Mouse (Mus musculus): ENCODE results near the gene Tnfrsf13c. TPM values are rescaled to one million over a fixed set of nuclear protein-coding genes. Genes with fewer than 3 reads are reported as not detected.
A peak's percentile ranks its signal among the peaks of the same experiment; 100 is the strongest.

The Tnfrsf13c gene
- total and polyA plus RNA-seq, 2 experiments from 2014 or later = 0.27 to 2.1 TPM

GRCm38 (mm10) chr15:82197937-82198336 is 26.2 kb downstream of the Tnfrsf13c start:
- no peak for ATAC-seq (ENCODE audit: low FRiP score)
- H3K9ac ChIP-seq (replicated peaks; ENCODE audit: low read length, poor library complexity, severe bottlenecking) = no peak overlapping the region
- H3K4me3 ChIP-seq (ENCODE audit: low read depth, low read length) = no peak overlapping the region
- no peak for DNase-seq (ENCODE audit: low spot score)
- H3K36me3 ChIP-seq (ENCODE audit: insufficient read depth, low read length) = peaks cover 92% of the 10 kb centered on the region
- no peak for TF ChIP-seq CTCF (IDR thresholded peaks at IDR 0.05)
- H3K27ac ChIP-seq (ENCODE audit: low read depth, low read length) = no peak overlapping the region
- WGBS = 95% methylated on average over 11 of the region's 11 CpGs
- no peaks in the 10 kb centered on the region for H3K27me3 ChIP-seq (ENCODE audit: insufficient read depth, low read length)
- no peaks in the 10 kb centered on the region for H3K4me1 ChIP-seq (ENCODE audit: insufficient read depth, low read length)
- H3K4me2 ChIP-seq (ENCODE audit: low read depth, low read length, poor library complexity, severe bottlenecking) = no peak overlapping the region
- H3K9me3 ChIP-seq (ENCODE audit: low read length) = no peaks in the 10 kb centered on the region

GRCm38 (mm10) chr15:82197246-82197750 is 26.9 kb downstream of the Tnfrsf13c start:
- ATAC-seq (ENCODE audit: low FRiP score) = no peak
- no peak overlapping the region for H3K27ac ChIP-seq (ENCODE audit: low read depth, low read length)
- 95% methylated on average over 10 of the region's 10 CpGs for WGBS
- H3K36me3 ChIP-seq (ENCODE audit: insufficient read depth, low read length) = peaks cover 95% of the 10 kb centered on the region
- H3K27me3 ChIP-seq (ENCODE audit: insufficient read depth, low read length) = no peaks in the 10 kb centered on the region
- no peak overlapping the region for H3K9ac ChIP-seq (replicated peaks; ENCODE audit: low read length, poor library complexity, severe bottlenecking)
- no peak overlapping the region for H3K4me3 ChIP-seq (ENCODE audit: low read depth, low read length)
- no peaks in the 10 kb centered on the region for H3K9me3 ChIP-seq (ENCODE audit: low read length)
- no peaks in the 10 kb centered on the region for H3K4me1 ChIP-seq (ENCODE audit: insufficient read depth, low read length)
- TF ChIP-seq CTCF (IDR thresholded peaks at IDR 0.05) = no peak
- DNase-seq (ENCODE audit: low spot score) = no peak
- no peak overlapping the region for H3K4me2 ChIP-seq (ENCODE audit: low read depth, low read length, poor library complexity, severe bottlenecking)

GRCm38 (mm10) chr15:82196300-82196699 is 27.9 kb downstream of the Tnfrsf13c start:
- ATAC-seq (ENCODE audit: low FRiP score) (no peak), DNase-seq (ENCODE audit: low spot score) (no peak)
- TF ChIP-seq CTCF (IDR thresholded peaks at IDR 0.05) = no peak
- Histone ChIP-seq H3K9me3 (ENCODE audit: low read length) (no peaks in the 10 kb centered on the region), H3K27ac (ENCODE audit: low read depth, low read length) (no peak overlapping the region), H3K4me2 (ENCODE audit: low read depth, low read length, poor library complexity, severe bottlenecking) (no peak overlapping the region), H3K36me3 (ENCODE audit: insufficient read depth, low read length) (peaks cover 95% of the 10 kb centered on the region), H3K4me3 (ENCODE audit: low read depth, low read length) (no peak overlapping the region), H3K9ac (replicated peaks; ENCODE audit: low read length, poor library complexity, severe bottlenecking) (no peak overlapping the region), H3K27me3 (ENCODE audit: insufficient read depth, low read length) (no peaks in the 10 kb centered on the region), H3K4me1 (ENCODE audit: insufficient read depth, low read length) (no peaks in the 10 kb centered on the region)
- 89% methylated on average over 12 of the region's 12 CpGs for WGBS

DNA sequence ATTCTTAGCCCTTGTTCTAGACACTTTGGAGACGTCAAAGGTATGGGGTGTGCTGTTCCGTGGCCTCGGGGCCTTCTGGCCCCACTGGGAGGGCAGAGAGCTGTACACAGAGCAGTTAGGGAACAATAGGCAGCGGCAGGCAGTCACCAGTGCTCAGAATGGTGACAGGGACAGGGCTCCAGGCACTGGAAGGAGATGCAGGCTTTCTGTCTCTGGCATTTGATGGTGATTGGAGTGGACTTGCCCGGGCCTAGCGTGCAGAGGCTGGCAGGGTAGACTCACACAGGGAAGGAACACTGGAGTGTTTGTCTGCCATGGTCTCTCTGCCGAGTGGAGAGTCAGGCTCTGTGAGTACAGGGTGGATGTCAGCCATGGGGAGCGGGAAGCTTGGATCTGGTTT is 31.6 kb downstream of the Tnfrsf13c start:
- ATAC-seq (ENCODE audit: low FRiP score) (no peak), DNase-seq (ENCODE audit: low spot score) (no peak)
- Histone ChIP-seq H3K4me2 (ENCODE audit: low read depth, low read length, poor library complexity, severe bottlenecking) (no peak overlapping the region), H3K4me1 (ENCODE audit: insufficient read depth, low read length) (no peaks in the 10 kb centered on the region), H3K4me3 (ENCODE audit: low read depth, low read length) (no peak overlapping the region), H3K36me3 (ENCODE audit: insufficient read depth, low read length) (peaks cover 70% of the 10 kb centered on the region), H3K9me3 (ENCODE audit: low read length) (no peaks in the 10 kb centered on the region), H3K27me3 (ENCODE audit: insufficient read depth, low read length) (no peaks in the 10 kb centered on the region), H3K9ac (replicated peaks; ENCODE audit: low read length, poor library complexity, severe bottlenecking) (no peak overlapping the region), H3K27ac (ENCODE audit: low read depth, low read length) (no peak overlapping the region)
- no peak for TF ChIP-seq CTCF (IDR thresholded peaks at IDR 0.05)
- 69% methylated on average over 8 of the region's 8 CpGs for WGBS

DNA sequence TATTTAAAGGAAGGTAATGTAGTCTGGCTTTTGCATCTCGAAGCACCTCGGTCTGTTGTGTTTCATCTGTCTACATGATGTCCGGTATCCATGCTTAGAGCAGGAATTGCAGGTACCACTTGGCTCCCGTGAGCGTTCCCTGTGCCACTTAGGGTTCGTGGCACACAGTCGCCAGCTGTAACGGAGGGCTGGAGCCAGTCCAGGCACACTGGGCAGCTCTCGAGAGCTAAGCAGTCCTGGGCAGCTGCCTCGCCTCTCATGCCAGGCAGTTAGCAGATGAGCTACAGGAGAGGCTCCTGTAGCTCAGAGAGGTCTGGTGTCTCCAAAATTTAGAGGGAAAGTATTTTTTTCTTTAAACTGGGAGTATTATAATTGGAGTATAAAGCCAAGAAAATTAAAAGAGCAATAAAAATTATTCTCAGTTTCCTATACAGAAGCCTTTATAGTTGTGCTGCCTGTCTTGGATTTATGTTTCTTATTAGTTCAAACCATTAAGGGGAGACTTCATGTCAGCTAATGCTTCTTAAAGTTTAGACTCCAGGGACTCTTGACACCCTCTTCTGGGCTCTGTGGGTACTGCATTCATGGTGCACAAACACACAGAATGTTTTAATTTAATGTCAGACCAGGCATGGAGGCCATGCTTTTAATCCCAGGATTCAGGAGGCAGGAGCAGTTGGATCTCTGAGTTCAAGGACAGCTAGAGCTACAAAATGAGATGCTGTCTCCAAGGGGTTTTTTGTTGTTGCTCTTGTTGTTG is 35.5 kb downstream of the Tnfrsf13c start:
- 90% methylated on average over 10 of the region's 10 CpGs for WGBS
- Histone ChIP-seq H3K36me3 (ENCODE audit: insufficient read depth, low read length) (peaks cover 70% of the 10 kb centered on the region), H3K4me1 (ENCODE audit: insufficient read depth, low read length) (no peaks in the 10 kb centered on the region), H3K4me3 (ENCODE audit: low read depth, low read length) (no peak overlapping the region), H3K27ac (ENCODE audit: low read depth, low read length) (no peak overlapping the region), H3K9me3 (ENCODE audit: low read length) (no peaks in the 10 kb centered on the region), H3K9ac (replicated peaks; ENCODE audit: low read length, poor library complexity, severe bottlenecking) (no peak overlapping the region), H3K4me2 (ENCODE audit: low read depth, low read length, poor library complexity, severe bottlenecking) (no peak overlapping the region), H3K27me3 (ENCODE audit: insufficient read depth, low read length) (no peaks in the 10 kb centered on the region)
- ATAC-seq (ENCODE audit: low FRiP score) = no peak
- peak; percentile 50 for DNase-seq (ENCODE audit: low spot score)
- TF ChIP-seq CTCF (IDR thresholded peaks at IDR 0.05) = peak; percentile 67

DNA sequence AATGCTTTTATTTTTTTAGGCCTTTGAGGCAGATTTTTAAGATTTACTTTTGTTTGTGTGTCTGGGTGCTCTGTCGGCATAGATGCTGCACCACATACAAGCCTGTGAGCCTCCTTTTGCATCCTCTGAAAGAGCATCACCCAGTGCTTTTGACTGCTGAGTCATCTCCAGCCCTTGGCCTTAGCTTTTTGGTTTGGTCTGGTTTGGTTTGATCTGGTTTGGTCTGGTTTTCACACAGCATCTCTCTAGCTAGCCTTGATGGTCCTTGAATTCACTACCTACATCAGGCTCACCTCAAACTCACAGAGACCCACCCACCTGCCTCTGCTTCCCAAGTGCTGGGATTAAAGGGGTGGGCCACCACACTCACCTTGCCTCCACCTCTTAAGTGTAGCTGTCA is 36.2 kb downstream of the Tnfrsf13c start:
- DNase-seq (ENCODE audit: low spot score) (no peak), ATAC-seq (ENCODE audit: low FRiP score) (no peak)
- H3K4me1 ChIP-seq (ENCODE audit: insufficient read depth, low read length) = no peaks in the 10 kb centered on the region
- H3K9me3 ChIP-seq (ENCODE audit: low read length) = no peaks in the 10 kb centered on the region
- no peak overlapping the region for H3K4me2 ChIP-seq (ENCODE audit: low read depth, low read length, poor library complexity, severe bottlenecking)
- peaks cover 70% of the 10 kb centered on the region for H3K36me3 ChIP-seq (ENCODE audit: insufficient read depth, low read length)
- H3K9ac ChIP-seq (replicated peaks; ENCODE audit: low read length, poor library complexity, severe bottlenecking) = no peak overlapping the region
- no peak overlapping the region for H3K4me3 ChIP-seq (ENCODE audit: low read depth, low read length)
- WGBS = 92% methylated on average over 1 of the region's 1 CpGs
- TF ChIP-seq CTCF (IDR thresholded peaks at IDR 0.05) = no peak
- H3K27ac ChIP-seq (ENCODE audit: low read depth, low read length) = no peak overlapping the region
- no peaks in the 10 kb centered on the region for H3K27me3 ChIP-seq (ENCODE audit: insufficient read depth, low read length)

Data from midbrain, postnatal 0 days (tissue).